ENCODE assay signal across 10 mouse cellular contexts in genomic region chr2:165337191-165337590, GRCm38 (mm10). TPM values are rescaled to one million over a fixed set of nuclear protein-coding genes. Genes with fewer than 3 reads are reported as not detected.
A peak's percentile ranks its signal among the peaks of the same experiment; 100 is the strongest.
DNase-seq lines count a peak whose midpoint lies in the region; TF ChIP-seq lines count a peak whose summit lies in the region.
"Had no signal": no experiment of that assay in that cellular context is flagged by ENCODE, and none has a peak within 500 bp of the region (broad histone marks: within the 10 kb centered on the region; RNA-seq: fewer than 3 reads in every experiment).

No protein-coding gene starts in this region.

- TF ChIP-seq CTCF in gastrocnemius, adult 2 months (IDR thresholded peaks at IDR 0.05): peak; percentile 80

- intact Hi-C loops in gastrocnemius, adult 2 months (cut with DNase I): loop anchor here (1.0 to 2.0 kb wide), 2 partner anchors 104 to 262 kb away; no protein-coding TSS in a partner anchor

- no peak overlapping the region for H3K4me3 ChIP-seq in gastrocnemius, adult 2 months
- H3K4me3 ChIP-seq: neural tube, embryonic 12.5 days had no signal

- no peak overlapping the region for H3K27ac ChIP-seq in gastrocnemius, adult 2 months
- H3K27ac ChIP-seq: neural tube, embryonic 12.5 days had no signal

- DNase-seq in gastrocnemius, adult 2 months: peak; percentile 70
- DNase-seq in gastrocnemius, postnatal 25 days: no peak
- peak; percentile 56 for DNase-seq in right cerebral cortex, postnatal 14 days
- no peak for DNase-seq in right cerebral cortex, adult 18-20 months
- peak; percentile 66 for DNase-seq in cerebellum, adult 9-10 months
- peak; percentile 84 for DNase-seq in kidney, postnatal 14 days
- DNase-seq in spleen, postnatal 14 days (ENCODE audit: low spot score in 2 of 2): peak; percentile 26 to 45
- no peak for DNase-seq in layer of hippocampus, adult 18-20 months (ENCODE audit: low spot score in 2 of 2)

RNA-seq across cellular contexts. Expression of gene Elmo2, which starts 10.9 kb away (rescaled TPM):
- 10 to 100 TPM; 12.8 to 15.0 TPM for total RNA-seq in gastrocnemius, adult 2 months (2021)
- 10 to 100 TPM; 12.7 to 13.4 TPM for total RNA-seq in gastrocnemius, postnatal 25 days (2021)
- total RNA-seq in layer of hippocampus, adult 18-20 months (2021): 100 to 1,000 TPM; 174 to 179 TPM

RNA-seq across cellular contexts. Expression of gene Zfp663, which starts 31.3 kb away (rescaled TPM):
- not detected for total RNA-seq in gastrocnemius, adult 2 months (2021)
- not detected for total RNA-seq in gastrocnemius, postnatal 25 days (2021)
- total RNA-seq in layer of hippocampus, adult 18-20 months (2021): under 1 TPM in 1 of 2 experiments, not detected in 1; 0.10 TPM
- total RNA-seq: hematopoietic stem cell, adult 5-6 weeks had no signal

RNA-seq across cellular contexts. Expression of gene Slc35c2, which starts 49.5 kb away (rescaled TPM):
- total RNA-seq in gastrocnemius, adult 2 months (2021): 10 to 100 TPM; 19.6 to 20.6 TPM
- 10 to 100 TPM; 16.0 to 17.0 TPM for total RNA-seq in gastrocnemius, postnatal 25 days (2021)
- 100 to 1,000 TPM in 1 of 2 experiments, 10 to 100 TPM in 1; 96.3 to 101 TPM for total RNA-seq in layer of hippocampus, adult 18-20 months (2021)

RNA-seq across cellular contexts. Expression of gene Zfp334, which starts 50.9 kb away (rescaled TPM):
- total RNA-seq in gastrocnemius, adult 2 months (2021): 1 to 10 TPM; 2.3 TPM
- total RNA-seq in gastrocnemius, postnatal 25 days (2021): 1 to 10 TPM; 1.9 to 2.0 TPM
- total RNA-seq in layer of hippocampus, adult 18-20 months (2021): 10 to 100 TPM; 14.6 to 15.9 TPM
- total RNA-seq: hematopoietic stem cell, adult 5-6 weeks had no signal

Comparison
In these comparisons a context has a peak if more than half of its experiments do, and no peak if none do; other contexts are left out.
1. DNase-seq: peak in gastrocnemius, adult 2 months (single experiment), right cerebral cortex, postnatal 14 days (single experiment), cerebellum, adult 9-10 months (single experiment), kidney, postnatal 14 days (single experiment) and spleen, postnatal 14 days (2 of 2); none in gastrocnemius, postnatal 25 days (single experiment), right cerebral cortex, adult 18-20 months (single experiment) and layer of hippocampus, adult 18-20 months (0 of 2).
2. RNA of gene Elmo2, which starts 10.9 kb away (total RNA-seq): 174 to 179 TPM in layer of hippocampus, adult 18-20 months; 12.8 to 15.0 TPM in gastrocnemius, adult 2 months and 12.7 to 13.4 TPM in gastrocnemius, postnatal 25 days; every median in the first group is over 10 times any median in the second.
3. RNA of gene Slc35c2, which starts 49.5 kb away (total RNA-seq): 96.3 to 101 TPM in layer of hippocampus, adult 18-20 months; 19.6 to 20.6 TPM in gastrocnemius, adult 2 months and 16.0 to 17.0 TPM in gastrocnemius, postnatal 25 days; every median in the first group is over 4 times any median in the second.